Mouse (Mus musculus): ENCODE results near the gene Plin5.

Plin5 gene

DNA sequence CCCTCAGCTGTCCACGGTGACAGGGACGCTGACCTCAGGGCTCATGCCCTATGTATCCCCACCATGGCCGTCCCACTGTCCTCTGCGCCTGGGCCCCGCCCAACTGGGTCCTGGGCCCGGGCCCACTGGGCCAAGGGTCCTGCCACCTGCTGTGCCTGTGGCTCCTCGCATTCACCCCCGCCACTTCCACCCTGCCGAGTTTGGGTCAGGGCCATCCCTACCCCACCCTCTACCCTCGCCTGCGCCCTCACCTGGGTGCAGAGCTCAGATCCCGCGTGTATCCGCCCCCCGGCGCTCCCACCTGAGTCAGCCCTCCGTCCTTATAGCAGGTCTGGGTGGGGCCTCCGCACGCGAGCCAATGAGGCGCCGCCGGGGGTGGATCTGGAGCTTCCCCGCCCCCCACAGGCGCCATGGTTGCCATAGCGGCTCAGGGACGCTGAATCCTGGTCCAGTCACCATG is at the start of gene Plin5:
Gene Plin5 (minus strand): TSS at position 346 of the 460 bp plus-strand sequence.
- no peak for ATAC-seq (ENCODE audit: insufficient number of reproducible peaks, low FRiP score, low TSS enrichment)

DNA sequence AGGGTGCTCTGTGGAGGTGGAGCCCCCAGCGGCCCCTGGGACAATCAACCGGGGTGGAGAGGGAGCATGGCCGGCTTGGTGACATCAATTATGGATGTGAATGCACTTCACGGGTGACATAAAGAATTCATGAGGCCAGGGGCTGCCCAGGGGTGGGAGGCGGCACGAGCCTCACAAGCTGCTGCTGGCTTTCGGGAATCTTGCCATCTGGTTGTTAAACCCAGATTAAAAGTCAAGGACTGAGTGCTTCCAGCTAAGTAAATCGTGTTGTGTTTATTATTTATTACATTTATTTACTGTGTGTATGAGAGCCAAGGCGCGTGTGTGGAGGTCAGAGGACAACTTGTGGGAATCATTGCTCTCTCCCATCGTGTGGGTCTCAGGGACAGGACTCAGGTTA is 48.3 kb upstream of the Plin5 start:
- no peak for ATAC-seq (ENCODE audit: insufficient number of reproducible peaks, low FRiP score, low TSS enrichment)

DNA sequence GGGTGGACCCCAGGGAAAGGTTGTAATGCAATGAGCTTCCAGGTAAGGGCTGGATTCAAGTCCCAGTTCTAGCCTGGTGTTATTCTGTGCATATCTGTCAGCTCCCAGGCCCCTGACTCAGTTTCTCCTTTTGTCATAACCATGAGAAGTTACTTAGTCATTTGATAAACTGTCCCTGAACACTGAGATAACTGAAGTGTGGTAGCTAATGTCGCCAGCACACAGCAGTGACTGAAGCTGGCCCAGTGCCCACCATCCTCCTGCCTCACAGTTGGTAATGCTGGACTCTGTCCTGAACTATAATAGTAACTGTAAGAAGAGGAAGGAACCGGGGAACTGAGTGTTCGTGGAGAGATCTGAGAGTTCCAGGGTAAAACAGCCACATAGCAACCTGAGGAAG is 47.1 kb upstream of the Plin5 start:
- no peak for ATAC-seq (ENCODE audit: insufficient number of reproducible peaks, low FRiP score, low TSS enrichment)

DNA sequence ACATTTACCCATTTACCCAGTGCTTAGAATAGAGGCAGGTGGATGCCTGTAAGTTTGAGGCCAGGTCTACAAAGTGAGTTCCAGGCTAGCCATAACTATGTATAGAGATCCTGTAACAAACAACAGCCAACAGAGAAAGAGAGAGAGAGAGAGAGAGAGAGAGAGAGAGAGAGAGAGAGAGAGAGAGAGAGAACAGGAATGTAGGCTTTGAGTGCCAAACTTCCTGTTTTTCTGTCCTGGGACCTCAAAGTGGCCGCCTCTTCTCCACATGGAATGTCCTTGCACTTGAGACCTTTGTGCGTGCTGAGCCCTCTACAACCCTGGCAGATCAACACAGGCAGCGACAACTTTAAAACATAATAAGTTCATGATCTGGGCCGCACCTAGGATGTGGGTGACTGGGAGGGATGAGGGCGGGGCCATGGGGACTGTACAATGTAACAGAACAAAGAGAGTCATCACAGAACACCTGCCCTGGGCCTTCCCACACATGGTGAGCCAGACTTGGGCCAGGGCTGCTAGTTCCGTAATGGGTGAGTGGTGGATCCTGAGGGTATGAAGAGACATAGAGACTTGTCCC is 46.2 kb upstream of the Plin5 start:
- no peak for ATAC-seq (ENCODE audit: insufficient number of reproducible peaks, low FRiP score, low TSS enrichment)

DNA sequence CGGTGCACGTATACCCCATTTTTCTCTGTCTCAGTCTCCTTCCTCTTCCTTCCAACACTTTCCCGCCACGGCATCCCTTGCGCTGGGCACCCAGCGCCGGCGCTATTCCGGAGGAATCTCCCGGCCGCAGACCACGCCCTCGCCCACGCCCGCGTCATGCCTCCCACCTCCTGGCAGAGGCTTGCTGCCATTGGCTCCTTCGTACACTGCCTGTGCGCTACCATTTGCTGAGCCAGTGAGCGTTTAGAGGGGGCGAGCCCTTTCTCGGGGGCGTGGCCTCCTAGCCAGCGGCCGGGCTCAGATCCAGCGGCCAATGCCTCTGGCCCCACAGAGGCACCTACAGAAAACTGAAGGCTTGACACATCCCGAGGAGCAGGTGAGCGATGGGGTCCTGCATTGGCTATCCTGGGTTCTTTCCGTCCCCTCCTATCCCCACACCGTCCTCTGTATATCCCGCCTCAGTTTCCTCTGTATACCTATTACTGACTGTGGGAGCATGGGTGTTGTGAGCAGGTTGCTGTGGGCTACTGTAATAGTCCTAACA is 44.9 kb upstream of the Plin5 start, which contains the start of gene Tnfaip8l1:
Gene Tnfaip8l1 (plus strand): TSS at position 247 of the 544 bp plus-strand sequence.
- peak; percentile 95 for ATAC-seq (ENCODE audit: insufficient number of reproducible peaks, low FRiP score, low TSS enrichment)

DNA sequence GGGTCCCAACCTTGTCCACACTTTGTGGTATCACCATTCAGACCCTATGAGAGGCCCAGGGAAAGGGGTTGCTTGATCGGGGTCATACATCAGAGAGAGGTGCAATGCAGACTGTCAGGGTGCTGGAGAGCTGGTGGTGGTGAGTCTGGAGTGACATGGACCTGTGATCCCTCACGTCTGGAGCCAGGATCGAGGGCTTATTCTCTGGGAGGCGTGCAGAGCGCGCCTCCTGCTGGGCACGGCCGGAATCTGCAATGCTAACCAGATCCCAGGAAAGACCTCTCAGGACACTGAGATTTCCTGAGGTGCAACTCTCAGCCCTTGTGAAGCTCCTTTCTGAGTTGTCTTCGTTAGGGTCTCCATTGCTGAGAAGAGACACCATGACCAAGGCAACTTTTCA is 42.3 kb upstream of the Plin5 start:
- 0 out of 2 replicates have a peak, but pooled peaks have one; percentile 31 for ATAC-seq (ENCODE audit: insufficient number of reproducible peaks, low FRiP score, low TSS enrichment)

DNA sequence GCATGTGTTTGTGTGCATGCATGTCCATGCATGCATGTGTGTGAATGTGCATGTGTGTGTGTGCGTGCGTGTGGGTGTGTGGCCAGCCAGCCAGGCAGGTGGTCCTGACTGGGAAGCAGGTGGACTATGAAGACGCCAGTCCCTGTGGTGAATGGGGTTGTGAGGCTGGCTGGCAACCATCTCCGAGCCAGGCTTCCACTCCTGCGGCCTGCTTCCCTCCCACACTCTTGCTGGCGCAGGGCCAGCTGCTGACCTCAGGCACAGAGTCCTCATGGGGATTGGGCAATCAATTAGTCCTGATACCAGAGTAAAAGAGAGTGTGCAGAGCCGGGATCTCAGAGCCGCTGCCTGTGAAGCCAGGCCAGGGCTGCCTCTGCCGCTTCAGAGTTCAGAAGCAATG is 36.2 kb upstream of the Plin5 start:
- no peak for ATAC-seq (ENCODE audit: insufficient number of reproducible peaks, low FRiP score, low TSS enrichment)

DNA sequence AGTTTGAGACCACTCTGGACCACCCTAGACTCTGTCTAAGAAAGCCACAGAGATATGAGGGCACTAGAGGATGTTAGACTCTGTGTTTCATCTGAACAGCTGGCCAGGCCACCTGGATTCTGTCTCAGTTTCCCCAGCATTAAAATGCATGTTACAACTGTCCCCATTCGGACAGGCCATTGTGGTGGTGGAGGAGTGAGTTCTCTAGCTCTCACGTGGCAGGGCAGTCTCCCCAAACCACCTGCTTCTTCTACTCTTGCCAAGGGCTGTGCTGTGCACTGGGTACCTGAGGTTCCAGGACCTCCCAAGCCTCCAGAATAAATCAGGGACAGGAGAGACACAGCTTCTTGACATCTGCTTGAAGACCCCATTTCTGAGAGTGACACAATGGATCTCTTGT is 32.5 kb upstream of the Plin5 start:
- no peak for ATAC-seq (ENCODE audit: insufficient number of reproducible peaks, low FRiP score, low TSS enrichment)

DNA sequence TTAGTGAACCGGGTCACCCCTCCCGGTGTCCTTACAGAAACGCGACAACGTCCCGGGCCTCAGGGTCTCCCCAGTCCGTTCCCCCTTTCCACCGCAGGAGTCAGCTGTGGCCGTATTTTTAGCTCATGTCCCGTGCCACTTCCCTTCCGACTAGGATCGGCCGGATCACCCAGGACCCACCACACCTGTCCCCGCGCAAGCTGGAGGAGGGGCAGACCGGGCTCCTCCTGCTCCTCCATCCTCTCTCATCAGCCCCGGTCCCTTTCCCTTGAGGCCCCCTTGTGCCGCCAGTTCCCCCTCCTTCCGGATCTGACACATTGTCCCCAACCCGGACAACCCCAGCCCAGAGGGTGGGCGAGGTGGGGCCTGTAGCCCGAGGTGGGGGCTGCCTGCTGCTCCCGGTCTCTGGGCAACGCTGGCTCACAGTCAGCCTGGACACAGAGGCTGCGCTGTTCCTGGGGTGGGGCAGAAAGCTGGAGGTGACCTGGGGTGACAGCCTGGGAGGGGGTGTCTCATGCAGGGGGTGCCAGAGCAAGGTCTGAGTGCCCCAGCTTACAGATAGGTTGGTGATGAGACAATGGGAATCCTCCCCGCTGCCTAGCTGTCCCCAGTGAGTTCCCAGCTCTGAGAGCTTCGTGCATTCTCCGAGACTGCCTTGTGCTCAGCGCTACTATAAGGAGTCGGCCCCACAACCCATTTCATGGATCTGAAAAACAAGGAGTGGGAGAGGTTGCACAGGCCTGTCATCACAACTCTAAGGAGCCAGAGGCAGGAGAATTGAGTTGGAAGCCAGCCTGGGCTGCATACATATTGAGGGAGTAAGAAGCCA is 31.6 kb upstream of the Plin5 start:
- ATAC-seq (ENCODE audit: insufficient number of reproducible peaks, low FRiP score, low TSS enrichment) = no peak

DNA sequence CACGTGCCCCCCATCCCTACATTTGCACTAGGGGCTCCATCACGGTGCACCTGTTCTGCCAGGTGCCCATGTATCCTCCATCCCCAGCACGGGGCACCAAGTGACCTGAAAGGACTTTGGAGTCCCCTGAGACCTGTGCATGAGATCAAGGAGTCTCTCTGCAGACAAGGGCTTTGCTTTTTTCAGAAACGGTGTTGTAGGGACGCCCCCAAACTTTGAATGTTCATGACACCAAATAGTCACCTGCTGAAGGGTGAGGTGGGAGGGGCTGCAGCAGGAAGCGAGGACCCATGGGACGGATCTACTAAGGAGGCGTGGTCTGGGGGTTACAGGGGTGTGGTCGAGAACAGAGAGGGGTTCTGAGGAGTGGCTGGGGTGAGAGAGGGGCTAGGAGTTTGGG is 30.9 kb upstream of the Plin5 start:
- no peak for ATAC-seq (ENCODE audit: insufficient number of reproducible peaks, low FRiP score, low TSS enrichment)

DNA sequence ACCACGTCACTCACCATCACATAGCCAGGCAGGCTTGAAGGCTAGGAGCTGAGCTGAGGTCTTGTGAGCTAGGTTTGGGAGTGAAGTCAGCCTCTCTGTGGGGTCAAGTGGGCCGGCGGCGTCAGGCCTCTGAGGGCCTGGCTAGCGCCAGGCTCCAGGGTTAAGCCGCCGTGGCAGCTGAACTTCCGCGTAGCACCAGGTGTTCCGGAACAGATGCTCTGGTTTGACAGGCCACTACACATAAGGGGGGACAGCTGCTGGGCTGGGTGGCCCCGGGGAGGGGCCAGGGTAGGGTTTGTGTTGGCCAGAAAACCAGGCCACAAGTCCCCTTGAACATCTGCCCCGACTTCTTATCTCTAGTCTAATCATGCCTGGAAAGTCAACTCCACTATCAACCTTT is 30.0 kb upstream of the Plin5 start:
- ATAC-seq (ENCODE audit: insufficient number of reproducible peaks, low FRiP score, low TSS enrichment) = no peak

DNA sequence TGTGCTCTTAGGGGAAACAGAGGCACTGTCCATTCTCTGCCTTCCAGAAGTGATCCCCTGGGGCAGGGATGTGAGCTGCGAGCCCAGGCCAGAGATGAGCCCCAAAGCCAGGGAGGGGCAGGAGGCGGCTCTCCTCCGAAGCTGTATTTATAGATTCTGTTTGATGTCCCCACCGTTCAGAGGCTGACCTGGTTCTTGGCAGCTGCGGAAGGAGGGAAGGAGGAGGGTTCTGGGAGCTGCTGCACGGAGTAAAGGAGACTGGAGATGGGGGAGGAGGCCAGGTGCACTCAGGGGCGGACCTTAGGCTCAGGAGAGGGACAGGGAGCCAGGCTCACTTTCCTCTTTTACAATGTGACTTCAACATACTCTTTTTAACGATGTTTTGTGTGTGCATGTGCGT is 28.7 kb upstream of the Plin5 start:
- ATAC-seq (ENCODE audit: insufficient number of reproducible peaks, low FRiP score, low TSS enrichment) = no peak

DNA sequence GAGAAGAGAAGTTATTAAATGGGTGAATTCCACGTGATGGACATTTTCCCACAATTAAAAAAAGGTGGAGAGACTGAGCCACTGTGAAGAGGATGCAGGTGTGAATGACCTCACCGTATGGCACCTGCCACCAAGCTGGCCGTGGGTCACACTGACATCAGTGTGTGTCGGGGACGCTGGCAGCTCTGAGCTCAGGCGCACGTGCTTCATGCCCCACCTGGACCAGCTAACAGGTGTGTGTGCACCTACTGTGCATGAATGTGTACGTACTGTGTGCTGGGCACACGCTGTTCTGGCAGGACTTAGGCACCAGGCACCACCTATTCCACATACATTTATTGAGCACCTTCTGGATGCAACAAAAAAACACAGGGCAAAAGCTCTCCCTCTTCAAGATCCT is 27.1 kb upstream of the Plin5 start:
- ATAC-seq (ENCODE audit: insufficient number of reproducible peaks, low FRiP score, low TSS enrichment) = no peak

DNA sequence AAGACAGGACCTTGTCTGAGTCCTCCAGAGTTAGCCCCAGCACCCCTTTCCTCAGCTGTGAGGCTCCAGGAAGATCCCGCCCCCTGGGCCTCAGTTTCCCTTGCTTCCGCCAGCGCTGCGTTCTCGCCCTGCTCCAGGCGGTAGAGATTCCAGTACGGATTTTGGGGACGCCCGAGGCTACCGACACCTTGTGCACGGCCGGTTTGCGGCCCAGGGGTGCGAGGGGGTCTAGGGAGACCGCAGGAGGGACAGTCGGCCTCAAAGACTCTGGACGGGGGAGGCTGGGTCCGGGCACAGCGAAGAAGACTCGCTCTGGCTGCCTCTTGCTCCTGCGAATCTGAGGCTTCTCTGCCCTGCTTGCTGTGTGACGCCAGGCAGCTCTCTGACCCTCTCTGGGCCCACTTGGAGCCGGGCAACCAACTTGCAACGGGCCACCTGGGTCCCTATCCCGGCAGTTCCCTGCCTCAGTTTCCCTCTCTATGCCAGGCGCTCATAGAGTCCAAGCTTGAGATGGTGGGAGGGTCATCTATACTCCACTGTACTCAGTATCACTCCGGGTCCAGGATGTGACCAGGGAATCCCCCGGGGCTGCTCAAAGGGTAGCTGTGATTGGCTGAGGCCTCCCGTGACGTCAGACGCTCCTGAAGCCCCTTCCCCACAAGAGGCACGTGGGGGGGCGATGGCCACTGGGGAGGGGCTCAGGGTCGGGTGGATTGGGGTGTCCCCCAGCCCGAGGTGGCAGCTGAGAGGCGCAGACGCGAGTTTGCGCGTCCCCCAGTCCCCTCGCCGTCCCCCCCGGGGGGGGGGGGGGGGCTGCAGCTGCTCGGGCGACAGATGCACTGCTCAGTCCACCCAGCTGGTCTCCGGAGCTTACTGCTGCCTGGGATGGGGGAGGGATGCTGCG is 24.6 kb upstream of the Plin5 start:
- no peak; the same call in 1 of the 2 replicates for ATAC-seq (ENCODE audit: insufficient number of reproducible peaks, low FRiP score, low TSS enrichment)

DNA sequence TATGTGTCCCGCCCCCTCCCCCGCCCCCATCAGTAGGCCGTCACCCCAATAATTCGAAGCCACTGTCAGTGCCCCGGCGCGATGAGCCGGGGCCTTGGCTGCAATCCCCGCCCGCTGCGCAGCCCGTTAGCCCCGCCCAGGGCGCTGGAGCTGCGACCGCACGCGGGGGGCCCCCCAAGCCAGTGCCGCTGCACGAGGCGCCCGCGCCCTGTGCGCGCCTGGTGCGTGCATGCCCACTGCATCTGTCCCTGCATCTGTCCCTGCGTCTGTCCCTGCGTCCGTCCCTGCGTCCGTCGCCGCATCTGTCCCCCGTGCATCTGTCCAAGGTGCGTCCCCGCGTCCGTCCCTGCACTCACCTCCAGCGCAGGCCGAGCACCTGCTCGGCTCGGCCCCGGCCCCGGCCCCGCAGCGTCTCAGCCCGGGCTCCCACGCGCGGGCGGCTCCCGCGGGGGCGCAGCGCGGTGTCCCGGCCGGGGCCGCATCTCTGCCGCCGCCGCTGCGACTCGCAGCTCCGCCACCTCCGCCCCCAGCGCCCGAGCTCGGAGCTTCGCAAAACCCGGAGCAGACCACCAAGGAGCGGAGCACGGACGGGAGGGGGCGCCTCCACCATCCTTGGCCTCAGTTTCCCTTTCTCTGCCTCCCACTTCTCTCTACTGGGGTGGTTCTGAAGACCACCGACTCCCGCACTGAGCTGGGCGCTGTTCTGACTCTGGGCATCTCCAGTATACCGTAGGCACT is 22.6 kb upstream of the Plin5 start, which contains the start of gene Sema6b:
Gene Sema6b (minus strand): TSS at position 486 of the 738 bp plus-strand sequence.
- ATAC-seq (ENCODE audit: insufficient number of reproducible peaks, low FRiP score, low TSS enrichment) = no peak

DNA sequence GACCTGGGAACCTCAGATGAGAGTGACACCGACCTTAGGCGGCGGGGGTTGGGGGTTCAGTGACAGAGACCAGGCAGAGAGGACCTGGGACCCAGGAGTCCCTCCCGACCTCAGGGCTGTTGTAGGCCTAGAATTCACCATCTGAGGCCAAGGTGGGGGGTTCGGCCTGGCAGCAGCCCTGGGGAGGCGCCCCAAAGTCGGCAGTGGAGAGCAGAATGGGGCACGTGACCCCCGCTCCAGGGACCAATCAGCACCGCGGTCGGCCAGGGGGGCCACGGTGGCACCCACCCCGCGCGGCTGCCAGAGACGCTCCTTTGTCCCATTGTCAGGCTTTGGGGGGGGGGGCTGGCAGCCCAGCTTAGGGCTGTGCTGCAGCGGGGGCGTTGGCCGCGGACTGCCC is 22.0 kb upstream of the Plin5 start:
- no peak for ATAC-seq (ENCODE audit: insufficient number of reproducible peaks, low FRiP score, low TSS enrichment)

DNA sequence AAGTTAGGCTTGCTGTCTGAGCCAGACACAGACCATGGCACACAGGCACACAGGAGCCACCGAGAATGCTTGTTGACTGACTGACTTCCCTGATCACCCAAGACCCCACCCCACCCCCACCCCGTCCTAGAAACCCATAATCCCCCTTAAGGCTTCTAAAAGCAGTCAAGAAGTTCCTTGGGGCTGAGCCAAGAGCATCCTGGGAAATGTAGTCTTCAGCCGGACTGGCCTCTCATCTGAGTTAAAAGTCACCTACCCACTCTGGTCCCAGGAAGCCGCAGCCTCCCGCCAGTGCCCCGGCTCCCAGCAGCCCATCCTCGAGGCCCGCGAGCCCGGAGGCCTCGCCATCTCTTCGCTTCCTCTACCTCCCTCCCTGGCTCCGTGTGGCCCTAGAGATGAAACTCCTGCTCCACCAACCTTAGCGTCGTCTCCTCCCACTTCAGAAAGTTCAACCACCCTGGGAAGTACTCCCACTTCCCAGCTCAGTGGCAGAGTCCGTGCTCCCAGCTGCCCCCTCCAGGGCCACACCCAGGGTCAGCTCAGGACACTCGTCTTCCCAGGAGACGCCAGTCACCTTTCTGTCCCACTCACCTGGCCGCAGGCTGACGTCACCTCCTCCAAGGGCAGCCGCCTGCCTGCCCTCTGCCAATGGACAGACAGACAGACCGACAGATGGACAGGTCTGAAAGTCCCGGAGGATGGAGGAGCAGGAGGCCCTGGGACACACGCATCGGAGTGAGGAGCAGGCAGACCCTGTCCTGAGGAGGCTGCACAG is 20.6 kb upstream of the Plin5 start:
- ATAC-seq (ENCODE audit: insufficient number of reproducible peaks, low FRiP score, low TSS enrichment) = no peak

DNA sequence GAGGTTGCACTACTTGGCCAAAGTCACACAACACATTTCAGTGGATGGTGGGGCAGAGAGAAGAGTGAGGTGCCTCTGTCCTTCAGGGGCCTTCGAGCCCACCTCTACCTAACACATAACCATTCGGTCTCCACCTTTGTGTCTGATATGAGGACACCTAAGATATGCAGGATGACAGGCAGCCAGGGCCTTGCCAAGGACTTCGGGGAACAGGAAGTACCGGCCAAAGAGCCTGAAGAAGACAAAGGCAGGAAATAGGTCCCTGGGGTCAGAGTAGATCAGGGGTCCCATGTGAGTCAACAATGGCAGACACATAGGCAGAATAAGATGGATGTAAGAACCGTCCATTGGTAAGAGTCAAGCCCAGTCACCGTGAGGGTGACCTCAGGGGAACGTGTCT is 19.2 kb upstream of the Plin5 start:
- no peak for ATAC-seq (ENCODE audit: insufficient number of reproducible peaks, low FRiP score, low TSS enrichment)

DNA sequence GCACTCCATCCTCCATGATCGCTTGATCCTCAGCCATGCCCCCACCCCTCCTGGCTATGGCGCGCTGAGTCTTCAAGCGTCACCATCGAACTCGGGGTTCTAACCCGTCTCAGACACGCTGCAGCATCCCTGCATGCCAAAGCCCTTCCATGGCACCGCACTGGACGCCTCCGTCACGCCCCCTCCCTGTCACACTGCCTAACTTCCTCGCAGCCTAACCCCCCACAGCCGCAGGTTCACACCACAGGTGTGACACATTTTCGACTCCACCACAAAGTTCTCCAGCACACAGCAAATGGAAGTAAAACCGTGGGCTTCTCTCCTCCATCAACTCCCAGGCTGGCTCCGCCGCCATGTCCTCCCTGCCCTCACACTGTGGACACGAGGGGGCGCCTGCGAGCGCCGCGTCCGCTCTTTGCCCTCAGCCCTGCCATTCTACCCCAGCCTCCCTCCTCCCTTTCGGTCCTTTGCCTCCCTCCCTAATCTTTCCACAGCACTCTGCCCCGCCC is 17.1 kb upstream of the Plin5 start:
- no peak for ATAC-seq (ENCODE audit: insufficient number of reproducible peaks, low FRiP score, low TSS enrichment)

All from cerebellum, adult (tissue).